ENCODE assay signal across 20 mouse cellular contexts in the genomic region with DNA sequence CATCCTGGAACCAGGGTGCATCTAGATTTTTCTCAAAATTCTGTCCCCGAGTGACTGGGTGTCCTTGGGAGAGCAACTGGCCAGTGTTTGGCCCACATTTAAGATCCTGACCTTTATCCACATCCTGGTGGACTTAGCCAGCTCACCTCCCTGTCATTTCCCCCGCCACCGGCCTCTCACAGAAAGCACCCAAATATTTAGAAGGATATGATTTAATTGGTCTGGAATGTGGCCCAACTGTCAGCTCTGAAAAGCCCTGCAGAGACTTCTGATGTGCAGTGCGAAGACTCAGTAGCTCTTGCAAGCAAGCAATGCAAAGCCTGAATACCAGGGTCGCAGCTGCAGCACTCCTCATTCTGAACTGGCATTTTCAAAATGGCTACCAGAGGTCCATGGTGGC.
DNase-seq lines count a peak whose midpoint lies in the region; ATAC-seq and TF ChIP-seq lines count a peak whose summit lies in the region.
"Had no signal": no experiment of that assay in that cellular context is flagged by ENCODE, and none has a peak within 500 bp of the region (broad histone marks: within the 10 kb centered on the region; RNA-seq: fewer than 3 reads in every experiment).

No protein-coding gene starts in this region.

- POLR2A ChIA-PET in Patski (lab: Charles Lee) = no interaction called here

- H3K9me3 ChIP-seq in lung, embryonic 14.5 days (ENCODE audit: low read depth, low read length) = no peaks in the 10 kb centered on the region
- H3K9me3 ChIP-seq: limb, embryonic 13.5 days; stomach, embryonic 15.5 days had no signal

- H3K27ac ChIP-seq in lung, embryonic 14.5 days (ENCODE audit: low read depth) = no peak overlapping the region
- H3K27ac ChIP-seq: limb, embryonic 13.5 days; stomach, embryonic 15.5 days had no signal

- ATAC-seq in lung, embryonic 14.5 days (ENCODE audit: insufficient read depth) = 0 out of 2 replicates have a peak, but pooled peaks have one; percentile 13
- ATAC-seq in Patski = peak; percentile 44
- ATAC-seq: CD4-positive, CD25-positive, alpha-beta regulatory T cell, adult 4 months; forebrain, embryonic 14.5 days; hindbrain, embryonic 16.5 days had no signal

- no peaks in the 10 kb centered on the region for H3K27me3 ChIP-seq in lung, embryonic 14.5 days (ENCODE audit: insufficient read depth, low read length)
- H3K27me3 ChIP-seq in Patski = no peaks in the 10 kb centered on the region
- H3K27me3 ChIP-seq: limb, embryonic 13.5 days; stomach, embryonic 15.5 days had no signal

- no peaks in the 10 kb centered on the region for H3K36me3 ChIP-seq in lung, embryonic 14.5 days (ENCODE audit: insufficient read depth)
- H3K36me3 ChIP-seq: G1E; limb, embryonic 13.5 days; stomach, embryonic 15.5 days had no signal

- CTCF ChIA-PET in Patski (lab: Charles Lee) = no interaction called here

- H3K4me1 ChIP-seq in lung, embryonic 14.5 days (ENCODE audit: insufficient read depth) = 0 out of 2 replicates have a peak, but pooled peaks cover 3% of the 10 kb centered on the region
- H3K4me1 ChIP-seq: stomach, embryonic 15.5 days had no signal

- WGBS in lung, embryonic 14.5 days = 31% methylated on average over 5 of the region's 5 CpGs

- no peak overlapping the region for H3K4me3 ChIP-seq in lung, embryonic 14.5 days (ENCODE audit: low read depth, low read length)
- H3K4me3 ChIP-seq: erythroblast, embryonic 14.5 days; limb, embryonic 13.5 days; stomach, embryonic 15.5 days had no signal

- no peak overlapping the region for H3K4me2 ChIP-seq in lung, embryonic 14.5 days
- H3K4me2 ChIP-seq: limb, embryonic 13.5 days; stomach, embryonic 15.5 days had no signal

- DNase-seq in heart, adult 18-20 months = peak; percentile 4 to 35
- DNase-seq in heart, adult 11 months = no peak
- peak; percentile 71 for DNase-seq in lung, embryonic 14.5 days
- no peak for DNase-seq in lung, postnatal 36 days
- DNase-seq in 3T3-L1 (ENCODE audit: low read depth, low spot score) (peak; percentile 81), Patski (ENCODE audit: low read depth, low spot score) (peak; percentile 9)
- DNase-seq in cerebellum, adult 11-12 months = no peak
- DNase-seq in spleen, adult 12 weeks (ENCODE audit: low spot score) = no peak
- DNase-seq: cerebellum, postnatal 36 days; gastrocnemius, postnatal 36 days; kidney, adult 11 months; midbrain, embryonic 14.5 days; thymus, adult 2 months had no signal

- in situ Hi-C loops in Patski (cut with MboI; ENCODE audit: low pct_unique_long_range_greater_than_20kb) = no loop called here

- TF ChIP-seq CTCF in lung, embryonic 14.5 days (IDR thresholded peaks at IDR 0.05; ENCODE audit: low read depth) = no peak
- TF ChIP-seq CTCF in Patski (IDR thresholded peaks at IDR 0.05) = no peak

- H3K9ac ChIP-seq in lung, embryonic 14.5 days = no peak overlapping the region
- H3K9ac ChIP-seq: limb, embryonic 13.5 days; stomach, embryonic 15.5 days had no signal

Comparison
In these comparisons a context has a peak if more than half of its experiments do, and no peak if none do; other contexts are left out.
1. DNase-seq: peak in heart, adult 18-20 months (2 of 2), lung, embryonic 14.5 days (single experiment), 3T3-L1 (single experiment) and Patski (single experiment); none in heart, adult 11 months (single experiment), lung, postnatal 36 days (single experiment), cerebellum, adult 11-12 months (single experiment) and spleen, adult 12 weeks (single experiment).